Mouse (Mus musculus) stomach, postnatal 0 days (tissue): ENCODE data around the gene Dnajb3.

Source experiments
- CTCF ChIP-seq: IDR thresholded peaks from 2 replicates; pipeline ENCODE4 v1.5.1; 2016; ENCODE audit warnings: antibody characterized with exemption, low read depth, mild to moderate bottlenecking, moderate library complexity
- EP300 ChIP-seq: optimal IDR thresholded peaks from 2 replicates; pipeline ENCODE3; 2016; ENCODE audit warnings: antibody characterized with exemption

DNA sequence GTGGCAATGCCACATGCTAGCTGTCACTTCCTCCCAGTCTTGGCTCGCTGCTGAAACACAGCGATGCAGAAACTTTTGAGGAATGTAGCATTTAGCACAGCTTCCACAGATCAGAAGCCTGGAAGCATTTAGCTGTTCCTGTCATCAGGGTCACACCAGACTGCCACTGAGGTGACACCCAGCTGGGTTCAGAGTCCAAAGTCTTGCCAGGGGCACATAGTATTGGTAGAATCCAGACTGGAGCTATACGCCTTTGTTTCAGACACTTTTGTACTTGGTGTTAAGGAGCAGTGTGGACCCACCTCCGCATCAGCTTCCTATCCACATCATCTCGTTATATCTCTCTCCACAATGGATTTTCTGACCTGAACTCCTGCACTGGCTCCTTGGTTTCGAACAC, 48.0 kb upstream of the Dnajb3 start:
- TF ChIP-seq EP300 (no peak), CTCF (no peak)
